Mouse (Mus musculus): Measurements from ENCODE around the gene Scrn3.

GRCm38 (mm10) chr2:73275261-73276040 lies 37.0 kb upstream of the Scrn3 start:
- TF ChIP-seq CTCF (IDR thresholded peaks at IDR 0.05; ENCODE audit: control insufficient read depth, insufficient read depth, insufficient replicate concordance, low read depth, low read length), result no peak
- TF ChIP-seq POLR2A (IDR thresholded peaks at IDR 0.05; ENCODE audit: control insufficient read depth, low read depth, low read length), result no peak

Measured in testis, adult 2 months (tissue).